Mouse (Mus musculus) CH12.LX (cell line): Measurements from ENCODE around the gene Minos1. TPM values are rescaled to one million over a fixed set of nuclear protein-coding genes. Genes with fewer than 3 reads are reported as not detected.
A peak's percentile ranks its signal among the peaks of the same experiment; 100 is the strongest.

Experiments
- DNase-seq: peaks from one replicate; pipeline ENCODE4 v3.0.0-alpha.2; 2013; ENCODE audit errors: extremely low read depth
- H3K27ac ChIP-seq: 2 replicates; pipeline ENCODE4 v1.5.1; 2012; ENCODE audit warnings: low read depth, mild to moderate bottlenecking, control low read depth, moderate library complexity; ENCODE audit not compliant: insufficient read depth
- H3K27me3 ChIP-seq: replicated peaks from 2 replicates; pipeline ENCODE3; 2012; ENCODE audit warnings: inconsistent platforms
- H3K36me3 ChIP-seq, 2 experiments: replicated peaks in 1 of 2; 2 replicates each; pipeline versions ENCODE3 to v1.6.1; 2012; ENCODE audit warnings: inconsistent platforms in 1 of 2, low read length in 1 of 2, mild to moderate bottlenecking in 1 of 2, mixed read lengths in 1 of 2, moderate library complexity in 1 of 2; ENCODE audit not compliant: control insufficient read depth in 1 of 2, insufficient read depth in 1 of 2
- H3K4me1 ChIP-seq, 2 experiments: 2 replicates each; pipeline ENCODE4 v1.6.1; 2012; ENCODE audit warnings: inconsistent platforms in 1 of 2, moderate library complexity in 1 of 2; ENCODE audit not compliant: insufficient read depth in 2 of 2, control insufficient read depth in 1 of 2
- H3K4me2 ChIP-seq: 2 replicates; pipeline ENCODE4 v1.6.1; 2012; ENCODE audit warnings: low read depth, mild to moderate bottlenecking, control low read depth; ENCODE audit not compliant: poor library complexity, insufficient read depth, severe bottlenecking
- H3K4me3 ChIP-seq, 3 experiments: fragments of 150-350 bp in 1 of 3; sonication (generic) in 1 of 3; replicated peaks in 1 of 3; 2 replicates each; pipeline versions ENCODE3 to v1.5.1; 2011 to 2012; ENCODE audit warnings: low read depth in 2 of 3, low read length in 2 of 3, mild to moderate bottlenecking in 2 of 3, moderate library complexity in 2 of 3, control low read depth in 1 of 3, improper control_type of control experiment in 1 of 3, inconsistent platforms in 1 of 3, mixed read lengths in 1 of 3; ENCODE audit not compliant: poor library complexity in 1 of 3
- H3K79me2 ChIP-seq: replicated peaks from 2 replicates; pipeline ENCODE4 v1.6.1; 2012; ENCODE audit warnings: mild to moderate bottlenecking, moderate library complexity; ENCODE audit not compliant: control insufficient read depth, poor library complexity, insufficient read depth, severe bottlenecking; ENCODE audit errors: extremely low read depth
- H3K9ac ChIP-seq: 2 replicates; pipeline ENCODE4 v1.6.1; 2012; ENCODE audit warnings: low read depth, mild to moderate bottlenecking, control low read depth, moderate library complexity; ENCODE audit not compliant: insufficient read depth
- H3K9me3 ChIP-seq: replicated peaks from 2 replicates; pipeline ENCODE3; 2012; ENCODE audit warnings: low read length, inconsistent platforms, mixed read lengths
- CHD2 ChIP-seq: IDR thresholded peaks from 2 replicates; pipeline ENCODE4 v1.6.1; 2011; ENCODE audit warnings: low read length, improper control_type of control experiment
- CTCF ChIP-seq, 2 experiments: IDR thresholded peaks in 1 of 2; conservative IDR thresholded peaks in 1 of 2; 2 replicates each; pipeline ENCODE4 v1.5.1; 2011 to 2012; ENCODE audit warnings: low read depth in 2 of 2, low read length in 2 of 2, improper control_type of control experiment in 1 of 2, inconsistent platforms in 1 of 2, mild to moderate bottlenecking in 1 of 2, moderate library complexity in 1 of 2
- ELF1 ChIP-seq: IDR thresholded peaks from 2 replicates; pipeline ENCODE4 v1.6.1; 2014; ENCODE audit warnings: low read depth, mild to moderate bottlenecking, inconsistent platforms, low read length, improper control_type of control experiment
- ETS1 ChIP-seq: conservative IDR thresholded peaks from 2 replicates; pipeline ENCODE4 v1.6.1; 2012; ENCODE audit warnings: low read depth, mild to moderate bottlenecking, inconsistent platforms, low read length, improper control_type of control experiment, moderate library complexity
- GABPA ChIP-seq: IDR thresholded peaks from 2 replicates; pipeline ENCODE4 v1.6.1; 2012; ENCODE audit warnings: low read depth, low read length, improper control_type of control experiment, inconsistent platforms; ENCODE audit not compliant: insufficient replicate concordance
- HCFC1 ChIP-seq: IDR thresholded peaks from 2 replicates; pipeline ENCODE4 v1.6.1; 2012; ENCODE audit warnings: low read depth, mild to moderate bottlenecking, inconsistent platforms, low read length, improper control_type of control experiment
- IRF4 ChIP-seq: IDR thresholded peaks from 2 replicates; pipeline ENCODE4 v1.6.1; 2014; ENCODE audit warnings: low read depth, mild to moderate bottlenecking, inconsistent platforms, low read length, improper control_type of control experiment
- JUND ChIP-seq: conservative IDR thresholded peaks from 2 replicates; pipeline ENCODE4 v1.6.1; 2011; ENCODE audit warnings: low read depth, low read length, improper control_type of control experiment
- MAFK ChIP-seq: IDR thresholded peaks from 2 replicates; pipeline ENCODE4 v1.6.1; 2011; ENCODE audit warnings: low read length, improper control_type of control experiment; ENCODE audit not compliant: insufficient replicate concordance
- MEF2A ChIP-seq: IDR thresholded peaks from 2 replicates; pipeline ENCODE4 v1.6.1; 2014; ENCODE audit warnings: low read depth, mild to moderate bottlenecking, inconsistent platforms, low read length, improper control_type of control experiment, borderline replicate concordance
- MXI1 ChIP-seq: IDR thresholded peaks from 2 replicates; pipeline ENCODE4 v1.6.1; 2011; ENCODE audit warnings: mild to moderate bottlenecking, low read depth, low read length, improper control_type of control experiment
- MYC ChIP-seq: IDR thresholded peaks from 2 replicates; pipeline ENCODE4 v1.6.1; 2011; ENCODE audit warnings: low read depth, mild to moderate bottlenecking, improper control_type of control experiment, low read length
- POLR2AphosphoS2 ChIP-seq: IDR thresholded peaks from 2 replicates; pipeline ENCODE4 v1.6.1; 2011; ENCODE audit warnings: low read depth, low read length, improper control_type of control experiment
- SMC3 ChIP-seq: IDR thresholded peaks from 2 replicates; pipeline ENCODE4 v1.6.1; 2011; ENCODE audit warnings: low read depth, low read length, improper control_type of control experiment
- TBP ChIP-seq: conservative IDR thresholded peaks from 2 replicates; pipeline ENCODE4 v1.6.1; 2011; ENCODE audit warnings: low read depth, low read length, improper control_type of control experiment
- ZC3H11A ChIP-seq: IDR thresholded peaks from 2 replicates; pipeline ENCODE4 v1.6.1; 2012; ENCODE audit warnings: low read depth, mild to moderate bottlenecking, inconsistent platforms, low read length, improper control_type of control experiment
- ZKSCAN1 ChIP-seq: IDR thresholded peaks from 2 replicates; pipeline ENCODE4 v1.6.1; 2012; ENCODE audit warnings: low read depth, inconsistent platforms, low read length, improper control_type of control experiment, borderline replicate concordance
- ZNF384 ChIP-seq: IDR thresholded peaks from 2 replicates; pipeline ENCODE4 v1.6.1; 2012; ENCODE audit warnings: low read depth, low read length, improper control_type of control experiment, inconsistent platforms
- dilution Hi-C: fragments of 300-500 bp; cut with MboI; formaldehyde crosslinking; loops from 2 replicates; pipeline ENCODE4 v1.14.3; 2020; ENCODE audit warnings: low sequenced_read_pairs; ENCODE audit not compliant: extremely low pct_unique_long_range_greater_than_20kb, extremely low pct_ligation_motif_present
- in situ Hi-C: fragments of 300-500 bp; cut with MboI; formaldehyde crosslinking; loops from 3 replicates; pipeline ENCODE4 v1.14.3; 2019; ENCODE audit warnings: low sequenced_read_pairs, low pct_ligation_motif_present, low pct_unique_long_range_greater_than_20kb, mixed read lengths
- polyA plus RNA-seq: library from polyadenylated mRNA; unstranded; fragments of >175 nt; gene quantifications from 2 replicates; pipeline ENCODE4 v1.2.1, GENCODE M21; 2012; ENCODE audit warnings: low read depth; ENCODE audit not compliant: insufficient read length
- total RNA-seq, 2 experiments: library from RNA; depleted of rRNA; stranded (reverse); fragments of 300-350 nt in 1 of 2; fragments of >200 nt in 1 of 2; gene quantifications; 2 replicates each; pipeline ENCODE4 v1.2.3; 2012 to 2014

Minos1 gene
- total and polyA plus RNA-seq, 3 experiments: 39.2 to 418 (median 151) TPM

GRCm38 (mm10) chr4:139075915-139076314 lies 55.0 kb downstream of the Minos1 start:
- peaks cover 5% of the 10 kb centered on the region for H3K9me3 ChIP-seq
- H3K36me3 ChIP-seq: no peaks in the 10 kb centered on the region
- no peak for DNase-seq
- peaks cover 53% of the 10 kb centered on the region for H3K27me3 ChIP-seq
- H3K27ac ChIP-seq: no peak overlapping the region
- in situ Hi-C loops (loop anchor here (5.0 to 10.0 kb wide), 2 partner anchors 104 to 151 kb away; partner anchors contain the start of gene Tmco4), dilution Hi-C loops (no loop called here)
- peaks cover 4% of the 10 kb centered on the region in 2 experiments; a peak in 2 of 4 replicates for H3K4me1 ChIP-seq
- H3K79me2 ChIP-seq: no peaks in the 10 kb centered on the region
- TF ChIP-seq SMC3 (no peak), IRF4 (no peak), MYC (no peak), JUND (no peak), CTCF (conservative IDR thresholded peaks at IDR 0.05 in 1 of 2, IDR thresholded peaks at IDR 0.05 in 1 of 2; ENCODE audit: low read depth in 2 of 2, low read length in 2 of 2) (peak in 1 of 2 experiments; percentile 48; a peak in 2 of 4 replicates)
- H3K4me3 ChIP-seq: no peak overlapping the region
- no peak overlapping the region; the same call in 1 of the 2 replicates for H3K4me2 ChIP-seq
- no peak overlapping the region for H3K9ac ChIP-seq

- Histone ChIP-seq H3K27me3 (peaks cover 58% of the 10 kb centered on the region), H3K4me3 (peak within 1 kb of the TSS in 1 of 3 experiments; percentile 7), H3K4me1 (peaks cover 4% of the 10 kb centered on the region in 2 experiments; a peak in 2 of 4 replicates), H3K27ac (no peak within 1 kb of the TSS), H3K9me3 (peaks cover 5% of the 10 kb centered on the region)
- TF ChIP-seq ETS1: no peak
- no peak for TF ChIP-seq ELF1
- TF ChIP-seq HCFC1: no peak
- TF ChIP-seq GABPA: no peak
- no peak for TF ChIP-seq SMC3
- no peak for TF ChIP-seq MAFK
- TF ChIP-seq ZC3H11A: no peak
- TF ChIP-seq JUND: no peak
- TF ChIP-seq, all 38 proteins: peak for 0
- H3K36me3 ChIP-seq: no peaks in the 10 kb centered on the region
- H3K9ac ChIP-seq: no peak within 1 kb of the TSS
- no peak for DNase-seq
- peak within 1 kb of the TSS; percentile 59 for H3K4me2 ChIP-seq
- dilution Hi-C loops (no loop called here), in situ Hi-C loops (loop anchor here (5.0 to 10.0 kb wide), 2 partner anchors 103 to 150 kb away; partner anchors contain the start of gene Tmco4)
- no peaks in the 10 kb centered on the region for H3K79me2 ChIP-seq
Measured at GRCm38 (mm10) chr4:139075041-139075711, 55.7 kb downstream of the Minos1 start, which contains the start of gene Htr6. Gene Htr6 (minus strand): TSS chr4:139075570.

DNA sequence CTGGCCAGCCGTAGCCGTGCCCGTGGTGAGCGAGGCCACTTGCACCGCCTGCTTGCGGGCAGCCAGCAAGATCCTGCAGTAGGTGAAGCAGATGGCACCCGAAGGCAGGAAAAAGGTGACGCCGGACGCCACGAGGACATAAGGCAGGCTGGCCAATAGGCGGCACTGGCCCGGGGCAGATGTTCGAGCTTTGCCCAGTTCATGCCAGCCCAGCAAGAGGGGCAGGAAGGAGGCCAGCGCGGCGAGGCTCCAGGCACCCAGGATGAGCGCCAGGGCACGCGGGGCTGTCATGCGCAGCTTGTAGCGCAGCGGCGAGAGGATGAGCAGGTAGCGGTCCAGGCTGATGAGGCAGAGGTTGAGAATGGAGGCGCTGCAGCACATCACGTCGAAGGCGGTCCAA lies 56.9 kb downstream of the Minos1 start:
- no peaks in the 10 kb centered on the region for H3K79me2 ChIP-seq
- no peaks in the 10 kb centered on the region for H3K36me3 ChIP-seq
- H3K9me3 ChIP-seq: peaks cover 5% of the 10 kb centered on the region
- no peak overlapping the region for H3K9ac ChIP-seq
- H3K4me3 ChIP-seq: no peak overlapping the region
- H3K4me2 ChIP-seq: no peak overlapping the region
- peaks cover 69% of the 10 kb centered on the region for H3K27me3 ChIP-seq
- H3K27ac ChIP-seq: no peak overlapping the region
- TF ChIP-seq ZNF384 (no peak), MAFK (no peak), MEF2A (no peak), ELF1 (no peak), TBP (no peak), MXI1 (no peak), POLR2AphosphoS2 (no peak), CHD2 (no peak), ZKSCAN1 (no peak), CTCF (conservative IDR thresholded peaks at IDR 0.05 in 1 of 2, IDR thresholded peaks at IDR 0.05 in 1 of 2; ENCODE audit: low read depth in 2 of 2, low read length in 2 of 2) (no peak)
- dilution Hi-C loops (no loop called here), in situ Hi-C loops (loop anchor here (10.0 kb wide), 1 partner anchor 149 kb away; no protein-coding TSS in a partner anchor)
- no peak for DNase-seq
- peaks cover 3 to 4% of the 10 kb centered on the region in 2 experiments; a peak in 2 of 4 replicates for H3K4me1 ChIP-seq
